Mouse (Mus musculus) stomach, embryonic 16.5 days (tissue): Measurements from ENCODE around the gene Nfrkb. TPM values are rescaled to one million over a fixed set of nuclear protein-coding genes. Genes with fewer than 3 reads are reported as not detected.
A peak's percentile ranks its signal among the peaks of the same experiment; 100 is the strongest.

ENCODE experiments used
- ATAC-seq: fragments of 200-750 bp; cut with Nextera tagmentation; 2 replicates; pipeline ENCODE4 v1.8.0; 2017; ENCODE audit warnings: moderate number of reproducible peaks, moderate TSS enrichment; ENCODE audit not compliant: insufficient read depth, low FRiP score
- H3K27ac ChIP-seq: fragments of 300-500 bp; sonication (generic); 2 replicates; pipeline ENCODE4 v1.5.1; 2014; ENCODE audit warnings: low read length
- H3K27me3 ChIP-seq: fragments of 300-500 bp; sonication (generic); 2 replicates; pipeline ENCODE4 v1.6.1; 2014; ENCODE audit warnings: low read length, control low read depth, mixed read lengths; ENCODE audit not compliant: control insufficient read depth, insufficient read depth
- H3K36me3 ChIP-seq: fragments of 300-500 bp; sonication (generic); 2 replicates; pipeline ENCODE4 v1.6.1; 2014; ENCODE audit warnings: low read length; ENCODE audit not compliant: control insufficient read depth, insufficient read depth
- H3K4me1 ChIP-seq: fragments of 300-500 bp; sonication (generic); 2 replicates; pipeline ENCODE4 v1.6.1; 2014; ENCODE audit warnings: low read length, control low read depth, mixed read lengths; ENCODE audit not compliant: control insufficient read depth, insufficient read depth
- H3K4me2 ChIP-seq: fragments of 300-500 bp; sonication (generic); 2 replicates; pipeline ENCODE4 v1.6.1; 2014; ENCODE audit warnings: low read depth, low read length, mixed read lengths
- H3K4me3 ChIP-seq: fragments of 300-500 bp; sonication (generic); replicated peaks from 2 replicates; pipeline ENCODE4 v1.5.1; 2014; ENCODE audit warnings: mild to moderate bottlenecking, low read length
- H3K9ac ChIP-seq: fragments of 300-500 bp; sonication (generic); 2 replicates; pipeline ENCODE4 v1.6.1; 2014; ENCODE audit warnings: low read length
- H3K9me3 ChIP-seq: fragments of 300-500 bp; sonication (generic); replicated peaks from 2 replicates; pipeline ENCODE4 v1.6.1; 2016; ENCODE audit warnings: low read length, control low read depth; ENCODE audit not compliant: control insufficient read depth
- WGBS: fragments of 180-500 bp; shearing (Covaris S2); extraction: QIAGEN DNeasy Blood & Tissue Kit; methylation state at CpG from one replicate; pipeline ENCODE4 v1.1.7; 2014; 5-methylcytosine and 5-hydroxymethylcytosine counted together
- polyA plus RNA-seq: library from polyadenylated mRNA; unstranded; fragments of >200 nt; fragmentation: Nextera tagmentation; extraction: Ambion mirVana; gene quantifications from 2 replicates; pipeline ENCODE4 v1.2.1, GENCODE M21; 2015

The Nfrkb gene
- polyA plus RNA-seq, 1 experiment from 2014 or later = 18.0 TPM

DNA sequence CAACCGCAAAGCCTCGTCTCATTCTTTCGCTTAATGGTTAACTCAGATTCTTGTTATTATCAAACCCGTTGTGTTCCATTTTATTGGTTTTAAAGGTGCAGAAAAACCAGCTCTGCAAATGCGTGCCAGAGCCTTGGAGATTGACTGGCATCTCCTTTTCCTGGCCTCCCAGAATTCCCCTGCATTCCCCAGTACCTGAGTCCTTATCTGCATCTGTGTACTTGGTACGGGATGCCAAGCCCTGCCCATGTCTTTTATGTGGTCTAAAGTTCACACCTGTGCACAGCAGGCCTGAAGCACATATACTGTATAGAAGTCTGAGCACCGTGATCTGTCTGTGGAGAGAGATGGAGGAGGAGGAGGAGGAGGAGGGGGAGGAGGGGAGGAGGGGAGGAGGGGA is 51.9 kb downstream of the Nfrkb start:
- Histone ChIP-seq H3K27ac (no peak overlapping the region), H3K4me2 (no peak overlapping the region), H3K9me3 (no peaks in the 10 kb centered on the region), H3K27me3 (no peaks in the 10 kb centered on the region), H3K9ac (no peak overlapping the region), H3K4me1 (no peaks in the 10 kb centered on the region), H3K36me3 (no peaks in the 10 kb centered on the region), H3K4me3 (no peak overlapping the region)
- peak; percentile 94 for ATAC-seq
- 63% methylated on average over 7 of the region's 7 CpGs for WGBS

DNA sequence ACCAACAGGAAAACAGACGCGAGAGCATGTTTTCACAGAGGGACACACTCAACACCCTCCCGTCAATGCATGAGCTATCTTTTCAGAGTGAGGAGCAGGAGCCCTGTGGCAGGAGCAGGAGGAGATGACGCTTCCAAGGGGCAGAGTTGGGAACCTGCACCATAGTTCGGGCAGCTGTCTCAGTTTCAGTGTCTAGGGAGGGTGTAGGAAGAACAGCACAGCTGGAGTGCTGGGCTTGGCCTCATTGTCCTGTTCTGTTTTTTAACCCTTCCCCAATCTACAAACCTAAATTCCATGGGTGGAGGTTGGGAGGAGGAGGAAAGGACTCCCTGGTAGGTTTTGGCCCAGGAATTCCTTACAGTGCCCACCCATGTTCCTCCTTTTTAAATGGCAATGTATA is 52.8 kb downstream of the Nfrkb start:
- 67% methylated on average over 5 of the region's 5 CpGs for WGBS
- Histone ChIP-seq H3K9me3 (no peaks in the 10 kb centered on the region), H3K4me1 (no peaks in the 10 kb centered on the region), H3K9ac (no peak overlapping the region), H3K4me2 (no peak overlapping the region), H3K27ac (no peak overlapping the region), H3K4me3 (no peak overlapping the region), H3K36me3 (no peaks in the 10 kb centered on the region), H3K27me3 (no peaks in the 10 kb centered on the region)
- ATAC-seq = no peak

DNA sequence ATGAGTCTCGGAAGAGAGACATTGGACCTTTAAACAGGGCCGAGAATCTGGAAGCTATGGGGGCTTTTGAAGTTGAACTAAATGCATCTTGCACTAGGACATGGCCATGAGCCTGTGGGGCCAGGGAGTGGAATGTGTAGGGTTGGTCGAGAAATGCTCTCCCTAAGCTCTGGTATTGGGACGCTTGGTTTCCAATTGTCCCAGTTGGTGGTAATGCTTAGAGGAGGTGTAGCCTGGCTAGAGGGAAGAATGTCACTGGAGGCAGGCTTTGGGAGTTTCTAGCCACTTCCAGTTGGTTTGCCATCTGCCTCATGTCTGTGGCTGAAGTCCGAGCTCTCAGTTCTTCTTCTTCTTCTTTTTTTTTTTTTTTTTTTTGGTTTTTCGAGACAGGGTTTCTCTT is 53.3 kb downstream of the Nfrkb start:
- no peaks in the 10 kb centered on the region for H3K9me3 ChIP-seq
- H3K36me3 ChIP-seq = no peaks in the 10 kb centered on the region
- no peak overlapping the region for H3K4me2 ChIP-seq
- ATAC-seq = no peak
- H3K9ac ChIP-seq = no peak overlapping the region
- H3K27ac ChIP-seq = no peak overlapping the region
- H3K27me3 ChIP-seq = no peaks in the 10 kb centered on the region
- WGBS = 83% methylated on average over 6 of the region's 6 CpGs
- no peaks in the 10 kb centered on the region for H3K4me1 ChIP-seq
- H3K4me3 ChIP-seq = no peak overlapping the region

DNA sequence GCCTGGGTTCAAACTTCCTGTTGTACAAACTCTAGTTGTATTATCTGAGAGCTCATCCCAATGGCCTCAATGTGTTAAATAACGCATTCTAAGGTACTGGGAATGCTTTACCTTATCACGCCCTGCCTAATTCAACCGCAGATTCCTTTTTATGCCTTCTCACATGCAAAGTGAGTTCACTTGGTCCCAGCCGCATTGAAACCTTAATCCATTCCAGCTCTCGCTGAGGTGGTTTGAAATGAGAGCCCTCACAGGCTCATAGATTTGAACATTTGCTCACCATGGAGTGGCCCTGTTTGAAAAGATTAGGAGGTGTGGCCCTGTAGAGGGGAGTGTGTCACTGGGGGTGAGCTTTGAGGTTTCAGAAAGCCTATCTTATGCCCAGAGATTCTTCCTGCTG is 54.4 kb downstream of the Nfrkb start:
- Histone ChIP-seq H3K9ac (no peak overlapping the region), H3K27me3 (no peaks in the 10 kb centered on the region), H3K27ac (no peak overlapping the region), H3K36me3 (no peaks in the 10 kb centered on the region), H3K4me2 (no peak overlapping the region), H3K4me3 (no peak overlapping the region), H3K4me1 (no peaks in the 10 kb centered on the region), H3K9me3 (no peaks in the 10 kb centered on the region)
- 88% methylated on average over 5 of the region's 5 CpGs for WGBS
- ATAC-seq = no peak

DNA sequence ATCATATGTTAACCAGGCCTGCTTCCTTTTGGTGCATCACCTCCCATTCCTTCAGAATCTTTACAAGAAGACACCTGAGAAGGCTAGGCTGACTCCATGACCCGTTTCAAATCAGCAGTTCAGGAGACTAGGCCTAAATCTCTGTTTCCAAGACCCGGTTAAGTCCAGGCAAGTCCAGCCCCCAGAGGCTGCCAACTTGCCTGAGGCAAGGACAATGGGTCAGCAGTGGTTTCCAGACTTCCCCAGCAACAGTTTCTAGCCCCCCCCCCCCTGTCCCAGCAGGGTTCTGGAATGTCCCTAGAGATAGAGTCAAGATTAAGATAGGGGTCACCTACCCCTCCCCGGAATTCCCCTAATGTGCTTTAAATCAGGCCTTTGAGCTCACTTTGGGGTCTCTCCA is 55.5 kb downstream of the Nfrkb start:
- H3K4me1 ChIP-seq = no peaks in the 10 kb centered on the region
- no peaks in the 10 kb centered on the region for H3K36me3 ChIP-seq
- WGBS = 82% methylated on average over 3 of the region's 3 CpGs
- no peak overlapping the region for H3K27ac ChIP-seq
- H3K4me3 ChIP-seq = no peak overlapping the region
- H3K27me3 ChIP-seq = no peaks in the 10 kb centered on the region
- no peak overlapping the region for H3K4me2 ChIP-seq
- H3K9me3 ChIP-seq = no peaks in the 10 kb centered on the region
- no peak for ATAC-seq
- no peak overlapping the region for H3K9ac ChIP-seq

DNA sequence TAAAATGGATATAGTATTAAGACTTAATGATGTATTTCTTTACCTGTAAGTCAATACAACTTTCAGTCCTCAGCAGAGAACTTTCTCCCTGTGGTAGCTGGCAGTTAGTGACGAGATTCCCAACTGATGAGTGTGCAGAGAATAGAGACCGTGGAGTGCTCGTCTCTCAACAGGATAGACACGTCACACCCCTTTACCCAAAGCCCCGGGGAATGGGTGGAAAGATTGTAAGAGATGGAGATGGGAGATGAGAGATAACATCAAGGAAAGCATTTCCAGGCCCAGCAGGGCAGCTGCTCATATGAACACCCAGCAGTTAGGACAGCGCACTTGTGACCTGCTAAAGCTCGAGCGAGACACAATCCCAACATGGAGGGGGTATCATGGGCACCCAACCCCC is 58.2 kb downstream of the Nfrkb start:
- no peak overlapping the region for H3K4me3 ChIP-seq
- H3K27me3 ChIP-seq = no peaks in the 10 kb centered on the region
- no peaks in the 10 kb centered on the region for H3K4me1 ChIP-seq
- no peak overlapping the region for H3K27ac ChIP-seq
- no peak overlapping the region for H3K9ac ChIP-seq
- no peak overlapping the region for H3K4me2 ChIP-seq
- WGBS = 72% methylated on average over 8 of the region's 8 CpGs
- ATAC-seq = no peak
- H3K9me3 ChIP-seq = no peaks in the 10 kb centered on the region
- no peaks in the 10 kb centered on the region for H3K36me3 ChIP-seq

DNA sequence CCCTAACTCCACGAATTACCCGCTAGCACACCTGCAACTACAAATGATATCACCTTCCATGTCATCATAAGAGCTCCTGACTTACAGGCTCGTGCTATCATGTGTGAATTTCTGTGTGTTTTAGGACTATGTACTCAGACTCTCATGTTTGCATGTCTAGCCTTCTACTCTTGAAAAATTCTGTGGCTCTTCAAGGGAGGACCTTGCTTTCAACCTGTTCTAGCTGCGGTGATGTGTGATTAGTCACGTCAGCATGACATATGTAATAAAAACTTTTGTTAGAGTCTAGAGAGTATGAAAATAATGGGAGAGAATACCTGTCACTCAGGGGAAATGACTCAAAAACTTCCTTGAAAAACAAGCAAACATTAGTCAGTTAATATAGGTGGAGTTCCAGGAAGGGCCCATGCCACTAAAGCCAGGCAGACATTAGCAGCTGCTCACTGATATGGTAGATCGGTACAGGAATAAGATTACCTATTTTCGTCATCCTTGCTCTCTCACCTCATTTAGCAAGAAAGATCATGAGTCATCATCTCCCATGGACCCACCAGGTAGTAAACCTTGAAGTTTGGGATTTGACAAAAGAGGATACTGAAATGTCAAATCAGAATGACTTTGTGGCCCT is 63.3 kb downstream of the Nfrkb start:
- ATAC-seq = peak; percentile 56; the same call in 1 of the 2 replicates

DNA sequence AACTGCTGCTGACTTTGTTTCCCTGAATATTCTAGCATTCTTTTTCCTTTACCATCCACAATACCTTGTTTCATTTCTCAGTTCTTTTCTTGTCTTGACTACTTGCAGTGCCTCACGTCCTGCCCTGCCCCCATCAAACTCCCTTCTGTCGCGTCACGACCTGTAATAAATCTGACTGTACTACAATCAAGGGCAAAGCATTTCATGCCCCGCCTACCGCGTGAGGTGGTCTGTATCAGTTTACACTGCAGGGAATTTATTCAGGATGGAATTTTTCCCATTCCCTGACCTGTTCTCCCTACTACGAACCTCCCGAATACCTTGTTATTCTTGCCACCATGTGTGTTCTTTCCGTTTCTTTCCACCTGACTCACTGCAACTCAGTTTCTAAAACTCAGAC is 66.2 kb downstream of the Nfrkb start:
- Histone ChIP-seq H3K9ac (no peak overlapping the region), H3K27ac (no peak overlapping the region), H3K4me1 (no peaks in the 10 kb centered on the region), H3K27me3 (no peaks in the 10 kb centered on the region), H3K9me3 (no peaks in the 10 kb centered on the region), H3K4me3 (no peak overlapping the region), H3K36me3 (no peaks in the 10 kb centered on the region), H3K4me2 (no peak overlapping the region)
- 37% methylated on average over 10 of the region's 10 CpGs for WGBS
- ATAC-seq = no peak

More for the DNA sequence above, 63.3 kb downstream of the Nfrkb start:
- Histone ChIP-seq H3K27me3 (no peaks in the 10 kb centered on the region), H3K9ac (no peak overlapping the region), H3K36me3 (no peaks in the 10 kb centered on the region), H3K27ac (peak overlapping the region; percentile 42), H3K4me3 (no peak overlapping the region), H3K9me3 (no peaks in the 10 kb centered on the region), H3K4me1 (no peaks in the 10 kb centered on the region), H3K4me2 (no peak overlapping the region)
- 70% methylated on average over 7 of the region's 7 CpGs for WGBS

DNA sequence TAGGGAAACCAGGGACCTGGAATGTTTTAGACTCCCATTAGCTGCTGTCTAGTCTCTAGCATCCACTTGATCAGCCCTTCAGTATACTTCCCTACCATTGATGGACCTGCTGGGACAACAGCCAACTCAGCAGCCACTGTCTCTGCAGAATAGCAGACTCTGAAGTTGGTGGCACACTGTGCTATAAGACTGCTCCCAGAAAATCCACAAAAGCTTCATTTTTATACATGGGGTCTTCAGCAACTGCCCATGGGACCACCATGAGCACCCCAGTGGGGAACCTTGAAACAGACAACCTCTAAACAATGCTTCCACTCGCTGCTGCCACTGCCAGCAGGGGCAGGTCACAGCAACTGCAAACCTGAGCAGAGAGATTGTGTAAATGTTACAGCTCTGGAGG is 68.4 kb downstream of the Nfrkb start:
- no peak overlapping the region for H3K27ac ChIP-seq
- ATAC-seq = no peak
- no peaks in the 10 kb centered on the region for H3K9me3 ChIP-seq
- no peaks in the 10 kb centered on the region for H3K4me1 ChIP-seq
- H3K4me3 ChIP-seq = no peak overlapping the region
- no peak overlapping the region for H3K9ac ChIP-seq
- no peak overlapping the region for H3K4me2 ChIP-seq
- 62% methylated on average over 1 of the region's 1 CpGs for WGBS
- H3K27me3 ChIP-seq = no peaks in the 10 kb centered on the region
- H3K36me3 ChIP-seq = no peaks in the 10 kb centered on the region
